Mouse (Mus musculus) liver, postnatal 0 days (tissue): ENCODE measurements around the gene Smco4.

ENCODE experiments used
- CTCF ChIP-seq: sonication (generic); IDR thresholded peaks from 2 replicates; pipeline ENCODE4 v1.5.1; 2016; ENCODE audit warnings: antibody characterized with exemption, low read depth
- EP300 ChIP-seq: IDR thresholded peaks from 2 replicates; pipeline ENCODE4 v1.6.1; 2016; ENCODE audit warnings: antibody characterized with exemption, low read depth, mild to moderate bottlenecking

- TF ChIP-seq CTCF (0 out of 2 replicates have a peak, but pooled peaks have one; percentile 1), EP300 (no peak)
Measured at GRCm38 (mm10) chr9:15510557-15511310, 17.5 kb downstream of the Smco4 start.
